Mouse (Mus musculus) layer of hippocampus, adult 2 months (tissue): ENCODE results near the gene Cog6. TPM values are rescaled to one million over a fixed set of nuclear protein-coding genes. Genes with fewer than 3 reads are reported as not detected.

ENCODE experiments used
- DNase-seq, 2 experiments: peaks; one replicate each; pipeline ENCODE4 v3.0.0; 2022; ENCODE audit warnings: low spot score in 2 of 2
- H3K27ac ChIP-seq: fragments of 200-600 bp; 2 replicates; pipeline ENCODE4 v1.8.1; 2022
- H3K4me3 ChIP-seq: fragments of 200-600 bp; 2 replicates; pipeline ENCODE4 v1.8.1; 2022; ENCODE audit warnings: mild to moderate bottlenecking
- CTCF ChIP-seq: fragments of 200-600 bp; conservative IDR thresholded peaks from 2 replicates; pipeline ENCODE4 v1.8.1; 2022; ENCODE audit warnings: antibody characterized with exemption, mild to moderate bottlenecking, moderate library complexity
- total RNA-seq, 2 experiments: library from RNA; stranded (reverse); gene quantifications; 2 replicates each; pipeline ENCODE4 v1.2.3; 2021

Cog6 gene
- total RNA-seq, 2 experiments from 2014 or later = 37.7 to 42.4 TPM

DNA sequence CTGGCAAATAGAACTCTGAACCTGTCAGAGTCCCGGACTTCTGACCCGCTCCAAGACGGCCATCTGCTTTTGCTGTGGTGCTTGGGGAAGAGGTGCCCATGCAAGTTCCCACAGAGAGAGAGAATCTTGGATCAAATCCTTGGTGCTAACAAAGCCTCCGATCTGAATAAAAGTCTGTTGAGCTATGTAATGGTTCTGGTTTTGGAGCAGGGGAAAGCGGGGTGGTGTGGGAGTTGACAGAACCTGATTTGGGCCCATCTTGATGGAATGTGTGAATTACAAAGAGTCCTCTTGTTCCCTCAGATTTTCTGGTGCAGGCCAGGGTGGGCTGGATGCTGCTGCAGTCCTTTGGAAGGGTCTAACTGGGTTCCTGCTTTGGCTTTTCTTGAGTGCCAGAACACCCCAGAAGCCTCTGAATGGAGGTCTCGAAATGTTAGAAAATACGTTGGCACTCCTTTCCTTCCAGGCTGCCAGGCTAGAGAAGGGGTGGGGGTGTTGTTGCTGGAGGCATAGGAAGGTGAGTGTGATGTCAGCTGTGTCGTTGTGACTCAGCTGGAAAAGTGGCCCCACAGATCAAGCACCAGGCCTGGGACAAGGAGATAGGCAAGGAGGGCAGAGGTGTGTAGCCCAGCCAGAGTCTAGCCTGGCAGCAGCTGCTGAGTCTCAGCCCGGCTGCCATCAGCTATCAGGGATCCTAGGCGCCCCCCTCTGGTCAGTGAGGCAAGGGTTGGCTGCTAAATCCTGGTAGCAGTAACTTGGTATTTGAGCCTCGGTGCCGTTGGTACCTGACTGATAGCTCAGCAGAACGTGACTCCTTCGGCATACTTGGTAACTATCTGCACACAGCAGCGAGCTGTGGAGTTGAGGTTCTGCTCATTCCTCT lies 42.1 kb downstream of the Cog6 start:
- peak overlapping the region; percentile 78 for H3K27ac ChIP-seq
- peak; percentile 52 to 78 for DNase-seq
- peak; percentile 82 for TF ChIP-seq CTCF
- no peak overlapping the region for H3K4me3 ChIP-seq

DNA sequence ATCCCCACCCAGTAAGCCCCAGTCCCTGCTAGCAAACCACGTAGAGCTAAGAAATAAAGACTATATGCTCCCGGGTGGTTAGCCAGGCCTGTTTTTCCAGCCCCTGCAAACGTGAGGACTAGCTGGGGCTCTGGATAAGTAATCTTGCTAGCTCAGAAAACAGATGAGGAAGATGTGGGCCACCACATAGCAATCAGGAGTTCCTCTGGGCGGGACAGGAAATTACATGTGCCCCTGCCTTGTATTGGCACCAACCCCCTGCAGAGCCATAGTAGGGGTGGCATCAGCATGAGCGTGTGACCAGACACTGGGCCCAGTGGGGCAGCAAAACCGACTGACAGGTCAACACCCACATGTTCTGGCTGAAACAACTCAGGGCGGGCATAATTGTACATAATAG lies 44.1 kb downstream of the Cog6 start:
- TF ChIP-seq CTCF = no peak
- no peak overlapping the region for H3K4me3 ChIP-seq
- H3K27ac ChIP-seq = no peak overlapping the region
- no peak for DNase-seq

DNA sequence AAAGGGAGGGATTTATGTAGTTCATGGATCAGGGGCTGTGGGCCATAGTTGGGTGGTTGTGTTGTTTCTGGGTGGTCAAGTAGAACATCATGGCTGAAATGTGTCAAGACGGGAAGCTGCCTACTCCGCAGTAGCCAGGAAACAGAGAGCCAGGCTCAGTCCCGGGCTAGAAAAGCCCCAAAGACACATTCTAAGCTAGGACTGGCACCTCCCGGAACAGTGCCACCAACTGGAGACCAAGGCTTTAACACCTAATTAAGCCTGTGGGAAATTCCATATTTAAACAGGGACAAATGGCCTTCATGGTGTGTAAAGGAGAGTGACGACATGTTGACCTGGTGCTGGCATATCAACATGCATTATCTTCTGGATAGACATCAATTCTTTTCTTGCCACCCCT lies 50.0 kb downstream of the Cog6 start:
- peak; percentile 55 for TF ChIP-seq CTCF
- Histone ChIP-seq H3K4me3 (no peak overlapping the region), H3K27ac (no peak overlapping the region)
- DNase-seq = no peak

DNA sequence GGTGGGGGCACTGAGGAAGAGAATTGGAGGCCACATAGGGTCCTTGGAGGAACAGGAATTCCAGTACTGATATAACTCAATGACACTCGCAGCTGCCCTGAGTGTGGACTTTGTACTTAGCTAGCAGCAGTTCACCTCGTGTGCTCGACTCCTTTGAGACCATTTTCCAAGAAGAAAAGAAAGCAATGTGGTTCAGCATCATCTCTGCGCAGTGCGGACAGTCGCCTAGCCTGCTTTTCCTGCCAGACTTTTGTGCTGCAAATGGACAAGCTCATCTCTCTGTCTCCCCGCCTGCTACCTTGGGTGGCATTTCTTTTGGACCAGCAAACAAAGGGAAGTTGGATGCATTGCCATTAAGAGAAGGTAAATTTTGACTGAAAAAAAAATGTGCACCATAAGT lies 52.8 kb downstream of the Cog6 start:
- H3K27ac ChIP-seq = no peak overlapping the region
- no peak overlapping the region for H3K4me3 ChIP-seq
- no peak for DNase-seq
- TF ChIP-seq CTCF = no peak

DNA sequence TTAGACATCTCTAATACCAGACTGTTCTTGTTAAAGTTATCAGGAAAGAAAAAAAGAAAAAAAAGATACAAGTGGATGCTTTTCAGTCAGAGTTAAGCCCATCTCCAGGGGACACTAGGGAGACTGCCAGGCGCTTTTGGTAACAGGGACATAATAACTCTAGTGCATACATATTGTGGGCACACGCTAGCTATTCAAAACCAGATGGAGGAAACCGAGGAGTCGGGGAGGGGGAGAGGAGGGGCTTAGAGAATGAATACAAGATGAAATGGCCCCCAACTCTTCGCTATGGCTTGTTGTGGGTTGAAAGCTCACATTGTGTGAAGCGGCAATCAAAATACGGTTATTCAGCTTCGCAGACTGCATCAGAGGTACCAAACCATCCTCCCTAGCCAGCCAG lies 53.6 kb downstream of the Cog6 start:
- TF ChIP-seq CTCF = no peak
- no peak for DNase-seq
- H3K4me3 ChIP-seq = no peak overlapping the region
- H3K27ac ChIP-seq = no peak overlapping the region

DNA sequence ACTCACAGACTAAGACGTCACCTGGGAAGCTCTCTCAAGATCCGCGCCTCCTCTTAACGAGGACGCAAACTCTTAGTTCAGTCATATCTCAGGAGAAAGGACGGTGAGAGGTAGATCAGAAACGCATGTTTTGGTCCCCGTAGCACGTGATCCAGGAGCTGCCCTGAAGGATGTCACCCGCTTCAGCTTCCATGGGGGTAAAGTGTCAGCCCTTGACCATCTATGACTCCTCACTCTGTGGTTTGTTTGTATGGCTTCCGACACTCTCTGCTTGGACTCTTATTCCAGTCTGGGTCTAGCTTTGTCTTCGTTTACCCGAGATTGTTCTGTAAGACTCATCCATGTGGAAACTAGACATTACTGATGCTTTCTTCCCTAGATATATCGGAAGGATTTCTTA lies 54.6 kb downstream of the Cog6 start:
- DNase-seq = no peak
- no peak for TF ChIP-seq CTCF

DNA sequence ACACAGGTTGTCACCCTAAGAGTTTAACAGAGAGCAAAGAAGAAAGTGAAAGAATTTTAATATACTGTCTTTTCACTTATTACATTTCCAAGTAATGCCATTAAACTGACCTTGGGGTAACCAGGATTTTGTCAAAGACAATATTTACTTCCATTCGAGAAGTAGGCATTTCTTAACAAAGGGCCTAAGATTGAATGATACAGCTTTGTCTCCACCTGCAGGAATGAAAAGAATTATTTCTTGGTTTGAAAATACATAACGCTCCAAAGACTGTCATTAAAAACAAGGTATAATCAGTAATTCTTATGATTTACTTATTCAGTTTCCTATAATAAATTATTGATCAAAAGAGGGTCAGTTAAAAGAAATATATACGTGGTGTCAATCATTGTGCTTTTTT lies 55.4 kb downstream of the Cog6 start:
- H3K4me3 ChIP-seq = no peak overlapping the region

More for the DNA sequence above, 54.6 kb downstream of the Cog6 start:
- Histone ChIP-seq H3K4me3 (no peak overlapping the region), H3K27ac (no peak overlapping the region)

DNA sequence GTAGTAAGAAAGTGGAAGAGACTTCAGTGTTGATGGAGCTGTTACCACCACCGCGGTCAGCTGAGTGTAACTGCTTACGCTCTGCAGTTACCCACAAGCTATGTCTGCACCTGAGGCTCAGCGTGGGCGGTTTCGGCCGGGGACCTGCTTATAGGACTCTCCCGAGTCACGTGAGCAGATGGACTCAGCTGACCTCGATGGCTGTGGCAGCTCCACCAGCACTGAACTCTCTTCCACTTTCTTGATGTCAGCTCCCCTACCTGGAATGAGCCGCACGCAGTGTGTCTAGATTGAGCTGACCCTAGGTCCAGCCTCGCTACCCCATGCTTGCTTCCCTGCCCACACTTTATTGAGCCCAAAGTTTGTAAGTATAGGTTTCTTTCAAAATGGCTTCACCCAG lies 56.1 kb downstream of the Cog6 start:
- DNase-seq = no peak
- no peak for TF ChIP-seq CTCF
- Histone ChIP-seq H3K4me3 (no peak overlapping the region), H3K27ac (no peak overlapping the region)

More for the DNA sequence above, 55.4 kb downstream of the Cog6 start:
- TF ChIP-seq CTCF = peak; percentile 64
- DNase-seq = no peak
- no peak overlapping the region for H3K27ac ChIP-seq

DNA sequence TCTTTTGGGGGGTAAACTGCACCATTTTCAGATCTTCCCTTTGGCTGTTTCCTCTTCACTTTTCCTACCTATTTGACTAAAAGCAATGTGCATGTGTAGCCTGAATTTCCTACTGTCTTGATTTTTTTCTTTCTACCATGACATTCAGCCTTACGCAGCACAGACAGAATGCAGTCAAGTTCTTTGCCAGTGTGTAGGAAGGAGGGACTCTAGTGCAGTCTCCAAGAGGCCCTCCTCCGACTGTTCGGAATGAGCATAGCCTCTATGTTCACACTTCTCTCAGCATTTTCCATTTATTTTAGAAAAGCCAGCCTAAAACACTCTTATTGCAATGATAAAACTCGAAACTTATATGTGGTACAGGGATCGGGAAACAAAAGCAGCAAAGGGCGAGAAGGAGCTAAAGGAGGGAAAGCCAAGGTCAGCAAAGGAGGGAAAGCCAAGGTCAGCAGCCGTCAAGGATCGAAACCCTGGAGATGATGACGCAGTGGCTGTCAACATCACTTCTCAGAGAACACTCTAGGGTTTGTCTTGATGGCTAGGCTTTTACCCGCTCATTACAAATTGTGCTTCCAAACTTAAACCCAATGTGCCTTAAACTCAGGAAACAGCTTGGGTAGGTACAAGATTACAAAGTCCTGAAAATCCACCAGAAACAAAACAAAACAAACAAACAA lies 58.5 kb downstream of the Cog6 start:
- no peak overlapping the region for H3K4me3 ChIP-seq
- H3K27ac ChIP-seq = no peak overlapping the region
- DNase-seq = no peak
- no peak for TF ChIP-seq CTCF

DNA sequence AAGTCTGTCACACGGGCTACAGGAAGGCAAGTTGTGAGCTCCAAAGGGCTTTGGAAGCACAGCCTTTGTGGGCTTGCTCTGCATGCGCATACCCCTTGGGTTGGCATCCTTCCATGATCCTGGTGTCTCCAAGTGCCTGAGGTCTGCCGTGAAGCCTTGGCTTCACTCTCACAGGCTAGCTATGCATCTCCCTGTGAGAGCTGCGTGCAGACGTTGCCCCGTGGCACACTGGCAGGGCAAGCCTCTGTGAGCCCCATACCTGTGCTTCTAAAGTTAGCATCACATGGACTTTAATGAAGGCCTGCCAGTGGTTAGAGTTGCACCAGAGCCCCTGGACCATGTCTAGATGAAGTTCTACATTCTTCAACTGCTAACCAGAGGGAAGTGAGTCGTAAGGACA lies 59.2 kb downstream of the Cog6 start:
- DNase-seq = no peak
- Histone ChIP-seq H3K27ac (no peak overlapping the region), H3K4me3 (no peak overlapping the region)
- no peak for TF ChIP-seq CTCF

DNA sequence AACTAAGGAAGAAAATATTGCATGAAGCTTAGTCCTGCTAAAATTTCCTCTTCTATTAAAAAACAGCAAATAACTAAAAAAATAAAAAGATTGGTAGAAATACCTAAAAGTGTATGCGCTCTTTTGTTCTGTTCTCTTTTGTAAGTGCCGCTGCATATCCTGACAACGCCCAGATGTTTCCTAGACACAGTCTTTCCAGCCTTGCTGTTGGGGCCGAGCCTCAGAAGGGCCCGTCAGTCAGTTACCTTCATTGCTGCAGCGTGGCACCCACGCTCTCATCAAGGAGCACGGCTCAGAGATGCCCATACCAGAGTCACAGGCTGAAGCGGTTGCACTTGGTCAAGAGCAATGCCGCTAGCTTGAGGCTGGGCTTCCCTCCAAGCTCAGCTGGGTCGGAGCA lies 60.8 kb downstream of the Cog6 start:
- no peak for DNase-seq
- no peak overlapping the region for H3K27ac ChIP-seq
- no peak overlapping the region for H3K4me3 ChIP-seq
- TF ChIP-seq CTCF = no peak

DNA sequence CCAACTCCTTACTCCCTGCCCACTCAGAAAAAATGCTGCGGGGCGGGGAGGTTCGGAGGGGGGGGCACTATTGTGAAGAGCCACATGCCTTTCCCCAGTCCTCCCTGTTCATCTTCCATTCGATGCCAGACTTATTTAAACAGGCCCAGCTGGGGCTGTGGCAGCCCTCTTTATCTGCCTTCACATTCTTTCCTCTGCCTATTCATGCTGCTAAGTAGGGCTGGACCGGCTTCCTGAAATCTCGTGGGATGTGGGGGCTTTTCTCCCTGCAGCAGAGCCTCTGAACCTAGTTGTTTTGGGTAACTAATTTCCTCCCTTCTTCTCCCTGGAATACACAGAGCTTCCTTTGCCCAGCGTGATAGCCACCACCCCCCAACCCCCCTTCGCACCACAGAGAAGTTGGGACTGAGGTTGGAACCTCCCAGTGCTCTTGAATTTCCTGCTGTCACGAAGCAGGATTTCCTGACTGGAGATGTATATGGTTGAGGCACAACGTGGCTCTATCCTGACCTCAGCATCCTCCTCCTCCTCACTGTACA lies 61.5 kb downstream of the Cog6 start:
- Histone ChIP-seq H3K4me3 (no peak overlapping the region), H3K27ac (no peak overlapping the region)
- TF ChIP-seq CTCF = no peak
- no peak for DNase-seq

DNA sequence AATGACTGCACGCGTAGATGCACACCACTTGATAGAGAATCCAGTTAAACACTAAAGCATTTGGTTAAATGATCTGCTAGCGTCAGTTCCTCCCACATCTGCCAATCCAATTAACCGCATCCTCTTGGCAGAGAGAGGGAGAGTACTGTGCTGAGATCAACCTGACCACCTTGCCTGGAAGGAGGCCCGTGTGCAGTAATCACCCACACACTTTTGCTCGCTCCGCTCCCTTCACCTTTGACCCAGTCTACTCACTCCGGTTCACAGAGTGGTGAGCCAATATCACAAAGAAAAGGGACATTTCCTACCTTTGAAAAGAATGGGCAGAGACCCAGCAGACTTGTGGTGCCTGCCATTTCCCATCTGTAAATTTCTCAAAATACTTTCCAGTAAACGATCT lies 62.4 kb downstream of the Cog6 start:
- DNase-seq = no peak
- TF ChIP-seq CTCF = no peak
- Histone ChIP-seq H3K4me3 (no peak overlapping the region), H3K27ac (no peak overlapping the region)
